Mouse (Mus musculus) layer of hippocampus, postnatal 36 days (tissue): ENCODE results near the gene Cib1. TPM values are rescaled to one million over a fixed set of nuclear protein-coding genes. Genes with fewer than 3 reads are reported as not detected.

Source experiments
- DNase-seq, 2 experiments: peaks; one replicate each; pipeline ENCODE4 v3.0.0; 2022
- total RNA-seq, 2 experiments: library from RNA; stranded (reverse); gene quantifications; 2 replicates each; pipeline ENCODE4 v1.2.3; 2021

Gene Cib1
- total RNA-seq, 2 experiments from 2014 or later = 21.0 to 25.4 TPM

- no peak for DNase-seq
Measured at GRCm38 (mm10) chr7:80200963-80201539, 31.6 kb downstream of the Cib1 start.

- DNase-seq = no peak
Measured at GRCm38 (mm10) chr7:80200588-80200945, 32.0 kb downstream of the Cib1 start.

GRCm38 (mm10) chr7:80199851-80200587 lies 32.6 kb downstream of the Cib1 start:
- no peak for DNase-seq

GRCm38 (mm10) chr7:80199286-80199685 lies 33.3 kb downstream of the Cib1 start:
- no peak for DNase-seq

- no peak for DNase-seq
Measured at GRCm38 (mm10) chr7:80198863-80199262, 33.8 kb downstream of the Cib1 start.

- DNase-seq = peak; percentile 77 to 78
Measured at GRCm38 (mm10) chr7:80197941-80198778, 34.5 kb downstream of the Cib1 start.

- DNase-seq = no peak
Measured at GRCm38 (mm10) chr7:80197371-80197770, 35.2 kb downstream of the Cib1 start.

- DNase-seq = no peak
Measured at GRCm38 (mm10) chr7:80195576-80196263, 36.9 kb downstream of the Cib1 start.

- DNase-seq = no peak
Measured at GRCm38 (mm10) chr7:80195146-80195545, 37.5 kb downstream of the Cib1 start.

- no peak for DNase-seq
Measured at GRCm38 (mm10) chr7:80193941-80194739, 38.5 kb downstream of the Cib1 start.

GRCm38 (mm10) chr7:80192226-80193061 lies 40.2 kb downstream of the Cib1 start:
- DNase-seq = peak in 1 of 2 experiments; percentile 67

- no peak for DNase-seq
Measured at GRCm38 (mm10) chr7:80191455-80191854, 41.2 kb downstream of the Cib1 start.

- no peak for DNase-seq
Measured at GRCm38 (mm10) chr7:80189147-80189933, 43.3 kb downstream of the Cib1 start.

GRCm38 (mm10) chr7:80188579-80189125 lies 44.0 kb downstream of the Cib1 start:
- DNase-seq = no peak

- DNase-seq = no peak
Measured at GRCm38 (mm10) chr7:80187501-80187900, 45.1 kb downstream of the Cib1 start.

- peak; percentile 91 to 94 for DNase-seq
Measured at GRCm38 (mm10) chr7:80186531-80187296, 45.9 kb downstream of the Cib1 start, which contains the start of gene Sema4b. Gene Sema4b, plus strand, starts transcription at chr7:80186841.

- DNase-seq = no peak
Measured at GRCm38 (mm10) chr7:80186021-80186420, 46.6 kb downstream of the Cib1 start.

- DNase-seq = no peak
Measured at GRCm38 (mm10) chr7:80184968-80185367, 47.6 kb downstream of the Cib1 start.

GRCm38 (mm10) chr7:80184551-80184950 lies 48.1 kb downstream of the Cib1 start:
- DNase-seq = no peak
